Mouse (Mus musculus): ENCODE measurements around the gene Tbc1d19. TPM values are rescaled to one million over a fixed set of nuclear protein-coding genes. Genes with fewer than 3 reads are reported as not detected.

Tbc1d19 gene
- 69.3 and 73.4 TPM in 2 replicates for polyA plus RNA-seq (2015; fragmentation: Nextera tagmentation; extraction: Ambion mirVana)

DNA sequence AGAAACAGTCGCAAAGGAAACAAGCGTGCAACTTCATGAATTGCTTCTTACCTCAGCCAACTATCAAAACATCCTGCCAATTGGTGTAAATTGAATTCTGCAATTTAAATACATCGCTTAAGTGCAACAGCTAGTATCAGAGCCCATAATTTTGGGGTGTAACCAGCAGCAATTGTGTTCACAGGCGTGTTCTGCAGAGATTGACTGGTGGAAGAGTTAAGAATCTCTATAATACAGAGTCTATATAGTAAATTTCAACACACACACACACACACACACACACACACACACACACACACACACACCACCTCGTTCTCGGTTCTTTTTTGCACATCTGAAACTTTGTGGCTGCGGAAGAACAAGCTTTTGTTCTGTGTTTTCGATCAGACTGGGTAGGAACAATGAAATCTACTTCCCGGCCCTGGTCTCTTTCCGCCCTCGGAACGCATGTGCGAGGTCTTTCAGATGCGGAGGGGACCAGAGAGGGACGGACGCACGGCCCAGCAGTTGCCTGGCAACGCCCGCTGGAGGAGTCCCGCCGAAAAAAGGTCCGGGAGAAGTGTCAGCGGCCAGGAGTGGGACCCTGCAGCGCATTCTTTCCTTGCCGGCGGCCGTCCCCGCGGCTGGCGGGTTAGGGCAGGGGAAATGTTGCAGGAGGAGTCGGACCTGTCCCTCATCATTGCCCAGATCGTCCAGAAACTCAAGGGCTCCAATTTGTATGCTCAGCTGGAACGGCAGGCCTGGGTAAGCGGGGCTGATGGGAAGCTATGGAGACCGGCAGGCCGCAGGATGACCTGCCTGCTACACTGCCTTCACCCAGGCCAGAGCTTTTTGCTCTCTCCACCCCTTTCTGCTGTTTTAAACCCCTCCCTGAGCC, at the start of gene Tbc1d19:
Tbc1d19 (plus strand) TSS at position 492 of the 877 bp plus-strand sequence.
- 6% methylated on average over 36 of the region's 36 CpGs for WGBS
- Histone ChIP-seq H3K27ac (replicated peaks) (peak within 1 kb of the TSS; percentile 73), H3K4me1 (replicated peaks) (peaks cover 20% of the 10 kb centered on the region), H3K9ac (peak within 1 kb of the TSS; percentile 86), H3K4me3 (peak within 1 kb of the TSS; percentile 84), H3K27me3 (no peaks in the 10 kb centered on the region), H3K36me3 (no peaks in the 10 kb centered on the region), H3K9me3 (no peaks in the 10 kb centered on the region), H3K4me2 (peak within 1 kb of the TSS; percentile 73)
- peak; percentile 99 for ATAC-seq (ENCODE audit: low read depth)

DNA sequence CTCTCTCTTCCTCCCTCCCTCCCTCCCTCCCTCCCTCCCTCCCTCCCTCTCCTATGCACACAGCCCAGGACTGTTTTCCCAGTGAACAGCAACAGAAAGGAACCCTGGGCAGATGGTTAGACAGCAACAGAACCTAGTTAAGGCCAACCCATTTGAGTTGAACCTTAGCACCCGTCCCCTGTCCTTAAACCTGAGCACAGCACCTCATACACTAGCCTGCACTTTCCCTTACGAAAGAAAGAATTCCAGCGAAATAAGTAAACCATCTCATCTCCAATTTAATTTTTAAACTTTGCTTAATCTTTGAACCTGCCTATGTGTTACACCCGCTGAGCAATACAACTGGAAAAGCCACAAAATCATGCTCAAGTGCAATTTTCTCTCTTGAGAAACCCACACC, 49.5 kb upstream of the Tbc1d19 start:
- no peak for ATAC-seq (ENCODE audit: low read depth)

DNA sequence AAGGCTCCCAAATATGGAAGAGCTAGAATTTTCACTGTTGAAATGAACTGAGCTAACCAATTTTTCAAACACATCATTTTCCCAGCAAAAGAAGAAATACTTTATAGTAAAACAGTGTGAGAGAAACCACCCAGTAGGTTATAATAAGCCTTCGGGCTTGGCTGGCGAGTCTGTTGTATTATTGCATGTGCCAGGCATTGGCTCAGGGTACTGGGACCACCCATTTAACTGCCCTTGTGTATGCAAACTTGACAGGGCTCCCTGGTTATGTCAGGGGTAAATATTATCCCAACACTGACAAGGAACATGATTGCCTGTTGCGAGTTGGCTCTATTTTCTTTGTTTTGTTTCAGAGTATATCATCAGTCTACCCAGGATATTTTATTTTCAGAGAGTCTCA, 48.5 kb upstream of the Tbc1d19 start:
- H3K9me3 ChIP-seq: no peaks in the 10 kb centered on the region
- no peak for ATAC-seq (ENCODE audit: low read depth)
- H3K4me1 ChIP-seq (replicated peaks): no peaks in the 10 kb centered on the region
- H3K9ac ChIP-seq: no peak overlapping the region
- H3K27me3 ChIP-seq: no peaks in the 10 kb centered on the region
- H3K27ac ChIP-seq (replicated peaks): no peak overlapping the region
- 89% methylated on average over 3 of the region's 3 CpGs for WGBS
- H3K4me3 ChIP-seq: no peak overlapping the region
- H3K36me3 ChIP-seq: no peaks in the 10 kb centered on the region
- H3K4me2 ChIP-seq: no peak overlapping the region

More for the DNA sequence above, 49.5 kb upstream of the Tbc1d19 start:
- no peaks in the 10 kb centered on the region for H3K9me3 ChIP-seq
- H3K4me3 ChIP-seq: no peak overlapping the region
- H3K9ac ChIP-seq: no peak overlapping the region
- no peaks in the 10 kb centered on the region for H3K4me1 ChIP-seq (replicated peaks)
- H3K27me3 ChIP-seq: no peaks in the 10 kb centered on the region
- H3K4me2 ChIP-seq: no peak overlapping the region
- no peak overlapping the region for H3K27ac ChIP-seq (replicated peaks)
- H3K36me3 ChIP-seq: no peaks in the 10 kb centered on the region
- WGBS: 86% methylated on average over 4 of the region's 4 CpGs

DNA sequence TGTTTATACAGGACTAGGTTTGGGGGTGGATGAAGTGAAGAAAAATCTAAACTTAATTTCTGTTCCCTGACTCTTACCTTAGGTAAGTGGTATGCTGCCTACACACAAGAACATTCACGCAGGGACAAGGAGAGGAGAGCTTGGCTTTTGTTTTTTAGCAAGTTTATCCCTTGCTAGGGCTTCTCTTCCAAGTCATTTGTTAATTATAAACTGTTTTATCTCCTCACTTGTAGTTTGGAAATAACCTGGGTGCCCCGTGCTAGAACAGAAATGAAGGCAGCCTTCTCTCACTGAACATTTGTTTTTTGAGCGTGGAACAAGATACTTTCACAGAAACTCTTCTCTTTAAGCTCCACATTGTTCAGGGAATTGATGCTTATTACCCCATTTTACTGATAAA, 48.1 kb upstream of the Tbc1d19 start:
- H3K27me3 ChIP-seq: no peaks in the 10 kb centered on the region
- WGBS: 85% methylated on average over 3 of the region's 3 CpGs

DNA sequence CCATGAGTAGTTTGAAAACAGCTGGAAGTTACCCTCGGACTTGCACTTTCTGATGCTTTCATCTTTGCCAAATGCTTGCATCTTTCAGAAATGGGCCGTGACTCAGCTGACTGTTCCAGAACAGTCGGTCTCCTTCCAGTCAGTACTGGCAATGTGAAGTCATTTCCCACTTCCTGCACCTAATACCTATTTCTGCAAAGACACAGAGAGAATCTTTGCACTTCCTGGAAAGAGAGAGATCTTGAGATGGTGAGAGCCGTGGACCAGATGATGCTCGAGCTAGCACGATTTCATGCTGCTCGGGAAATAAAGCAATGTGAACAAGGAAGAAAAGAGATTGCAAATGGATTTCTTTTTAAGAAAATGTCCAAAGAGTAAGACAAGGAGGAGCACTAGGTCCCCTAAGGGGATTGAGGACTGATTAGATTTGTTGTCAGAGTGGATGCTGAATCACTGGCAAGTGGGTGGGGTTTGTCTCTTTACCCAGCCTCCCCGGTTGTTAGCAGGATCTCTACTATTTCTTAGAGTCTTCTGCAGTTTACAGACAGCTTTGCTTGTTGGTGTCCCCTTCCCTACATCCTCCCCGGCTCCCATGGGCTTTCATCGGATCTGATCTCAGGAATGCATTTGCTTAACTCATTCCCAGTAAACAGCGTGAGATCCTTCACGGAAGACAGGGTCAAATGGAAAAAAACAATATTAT, 24.4 kb upstream of the Tbc1d19 start:
- Histone ChIP-seq H3K27ac (replicated peaks) (no peak overlapping the region), H3K4me2 (no peak overlapping the region), H3K27me3 (no peaks in the 10 kb centered on the region), H3K9me3 (no peaks in the 10 kb centered on the region), H3K9ac (no peak overlapping the region), H3K4me1 (replicated peaks) (no peaks in the 10 kb centered on the region), H3K4me3 (no peak overlapping the region), H3K36me3 (no peaks in the 10 kb centered on the region)
- WGBS: 68% methylated on average over 12 of the region's 12 CpGs
- ATAC-seq (ENCODE audit: low read depth): no peak

More for the DNA sequence above, 48.1 kb upstream of the Tbc1d19 start:
- H3K4me3 ChIP-seq: no peak overlapping the region
- H3K4me2 ChIP-seq: no peak overlapping the region
- H3K9ac ChIP-seq: no peak overlapping the region
- H3K36me3 ChIP-seq: no peaks in the 10 kb centered on the region
- ATAC-seq (ENCODE audit: low read depth): no peak
- no peaks in the 10 kb centered on the region for H3K4me1 ChIP-seq (replicated peaks)
- H3K9me3 ChIP-seq: no peaks in the 10 kb centered on the region
- no peak overlapping the region for H3K27ac ChIP-seq (replicated peaks)

GRCm38 (mm10) chr5:53801379-53801778, 8.0 kb upstream of the Tbc1d19 start:
- Histone ChIP-seq H3K9me3 (no peaks in the 10 kb centered on the region), H3K4me2 (no peak overlapping the region), H3K4me1 (replicated peaks) (no peaks in the 10 kb centered on the region), H3K4me3 (no peak overlapping the region), H3K27me3 (no peaks in the 10 kb centered on the region; the same call in 1 of the 2 replicates), H3K27ac (replicated peaks) (no peak overlapping the region), H3K9ac (no peak overlapping the region), H3K36me3 (no peaks in the 10 kb centered on the region)
- WGBS: 80% methylated on average over 2 of the region's 2 CpGs
- no peak for ATAC-seq (ENCODE audit: low read depth)

DNA sequence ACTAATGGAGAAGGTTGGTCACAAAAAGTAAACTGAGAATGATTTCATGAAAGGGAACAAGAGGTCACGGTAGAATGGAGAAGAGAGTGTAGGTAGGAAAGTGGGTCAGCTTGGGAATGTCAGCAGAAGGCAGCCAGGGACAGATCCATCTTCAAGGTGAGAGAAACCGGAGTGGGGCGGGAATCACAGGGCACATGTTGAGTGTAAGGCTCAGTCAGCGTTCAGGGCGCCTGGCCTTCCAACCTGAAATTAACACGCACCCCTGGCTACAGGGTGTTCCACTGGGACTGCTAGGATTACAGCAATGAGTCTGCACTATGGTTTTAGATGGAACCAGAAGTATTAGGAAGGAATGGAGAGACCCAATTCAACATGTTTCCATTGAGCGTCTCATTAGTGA, 10.3 kb downstream of the Tbc1d19 start:
- WGBS: 95% methylated on average over 7 of the region's 7 CpGs
- no peak for ATAC-seq (ENCODE audit: low read depth)

DNA sequence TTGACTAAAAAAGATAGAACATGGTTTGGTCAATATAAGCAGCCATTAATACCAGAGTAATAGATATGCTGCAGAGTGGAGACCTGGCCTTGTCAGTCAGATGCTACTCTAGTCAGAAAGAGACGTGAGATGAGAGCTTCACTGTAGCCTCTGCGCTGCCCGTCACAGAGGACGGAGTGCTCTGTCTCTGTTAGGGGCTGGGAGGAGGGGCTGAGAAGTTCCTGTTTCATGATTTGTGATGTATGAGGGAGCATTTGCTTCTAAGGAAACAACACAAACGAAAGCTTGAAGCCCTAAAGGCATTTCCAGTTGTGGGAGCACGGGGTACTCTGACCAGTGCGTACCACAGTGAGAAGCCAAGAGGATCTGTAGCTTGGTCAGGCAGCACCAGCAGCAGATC, 16.5 kb downstream of the Tbc1d19 start:
- 72% methylated on average over 7 of the region's 7 CpGs for WGBS
- ATAC-seq (ENCODE audit: low read depth): no peak
- no peak overlapping the region for H3K4me3 ChIP-seq
- H3K27ac ChIP-seq (replicated peaks): no peak overlapping the region
- no peak overlapping the region for H3K4me2 ChIP-seq
- H3K36me3 ChIP-seq: peaks cover 10% of the 10 kb centered on the region
- no peaks in the 10 kb centered on the region for H3K9me3 ChIP-seq
- H3K9ac ChIP-seq: no peak overlapping the region
- no peaks in the 10 kb centered on the region for H3K4me1 ChIP-seq (replicated peaks)
- H3K27me3 ChIP-seq: no peaks in the 10 kb centered on the region

More for the DNA sequence above, 10.3 kb downstream of the Tbc1d19 start:
- no peaks in the 10 kb centered on the region for H3K9me3 ChIP-seq
- no peak overlapping the region for H3K9ac ChIP-seq
- no peaks in the 10 kb centered on the region for H3K27me3 ChIP-seq
- no peaks in the 10 kb centered on the region; the same call in 1 of the 2 replicates for H3K4me1 ChIP-seq (replicated peaks)
- H3K4me3 ChIP-seq: no peak overlapping the region
- H3K4me2 ChIP-seq: no peak overlapping the region
- no peak overlapping the region for H3K27ac ChIP-seq (replicated peaks)
- no peaks in the 10 kb centered on the region for H3K36me3 ChIP-seq

GRCm38 (mm10) chr5:53834489-53834888, 25.1 kb downstream of the Tbc1d19 start:
- no peak overlapping the region for H3K4me3 ChIP-seq
- WGBS: 96% methylated on average over 4 of the region's 4 CpGs
- ATAC-seq (ENCODE audit: low read depth): no peak

GRCm38 (mm10) chr5:53841256-53841655, 31.9 kb downstream of the Tbc1d19 start:
- ATAC-seq (ENCODE audit: low read depth): no peak
- H3K9ac ChIP-seq: no peak overlapping the region
- H3K27ac ChIP-seq (replicated peaks): no peak overlapping the region
- H3K4me3 ChIP-seq: no peak overlapping the region
- no peaks in the 10 kb centered on the region for H3K4me1 ChIP-seq (replicated peaks)
- H3K9me3 ChIP-seq: no peaks in the 10 kb centered on the region
- H3K4me2 ChIP-seq: no peak overlapping the region
- WGBS: 86% methylated on average over 5 of the region's 5 CpGs
- H3K27me3 ChIP-seq: no peaks in the 10 kb centered on the region
- H3K36me3 ChIP-seq: peaks cover 15% of the 10 kb centered on the region

More at GRCm38 (mm10) chr5:53834489-53834888, 25.1 kb downstream of the Tbc1d19 start:
- Histone ChIP-seq H3K27me3 (no peaks in the 10 kb centered on the region), H3K27ac (replicated peaks) (no peak overlapping the region), H3K36me3 (peaks cover 32% of the 10 kb centered on the region), H3K4me2 (no peak overlapping the region), H3K9ac (no peak overlapping the region), H3K4me1 (replicated peaks) (no peaks in the 10 kb centered on the region), H3K9me3 (no peaks in the 10 kb centered on the region)

DNA sequence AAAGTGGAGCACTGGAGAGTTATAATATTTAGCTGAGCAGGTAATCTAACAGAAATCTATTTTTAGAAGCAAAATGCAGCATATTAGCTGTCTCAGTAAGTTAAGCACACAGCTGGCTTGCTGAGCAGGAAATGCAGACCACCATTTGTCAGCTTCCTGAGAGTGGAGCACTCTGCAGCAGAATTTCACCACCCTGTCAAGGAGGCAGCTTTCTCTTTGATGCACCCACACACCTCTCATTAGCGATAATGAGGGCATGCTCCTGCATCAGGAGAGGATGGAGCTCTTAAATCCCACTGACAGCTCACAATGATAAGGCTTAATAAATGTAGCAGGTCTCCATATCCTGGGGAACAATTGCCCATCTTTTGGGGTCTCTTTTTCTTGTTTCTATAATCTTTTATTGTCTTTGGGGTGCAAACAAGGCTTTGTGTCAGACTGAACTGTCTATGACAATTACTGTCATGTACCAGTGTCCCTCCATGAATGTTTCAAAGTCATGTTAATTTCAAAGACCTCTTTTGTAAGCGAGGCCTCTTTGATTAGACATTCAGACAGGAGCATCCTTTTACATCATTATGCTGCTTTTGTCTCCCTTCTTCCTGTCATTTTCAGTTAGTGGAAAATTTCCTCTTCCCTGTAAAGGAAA, 39.0 kb downstream of the Tbc1d19 start:
- H3K9ac ChIP-seq: no peak overlapping the region
- H3K27me3 ChIP-seq: no peaks in the 10 kb centered on the region
- H3K4me2 ChIP-seq: no peak overlapping the region
- 60% methylated on average over 2 of the region's 2 CpGs for WGBS
- peaks cover 12% of the 10 kb centered on the region for H3K4me1 ChIP-seq (replicated peaks)
- ATAC-seq (ENCODE audit: low read depth): no peak
- H3K27ac ChIP-seq (replicated peaks): 0 out of 2 replicates have a peak overlapping the region, but pooled peaks have one; percentile 10
- H3K4me3 ChIP-seq: no peak overlapping the region
- H3K9me3 ChIP-seq: no peaks in the 10 kb centered on the region
- peaks cover 25% of the 10 kb centered on the region for H3K36me3 ChIP-seq

DNA sequence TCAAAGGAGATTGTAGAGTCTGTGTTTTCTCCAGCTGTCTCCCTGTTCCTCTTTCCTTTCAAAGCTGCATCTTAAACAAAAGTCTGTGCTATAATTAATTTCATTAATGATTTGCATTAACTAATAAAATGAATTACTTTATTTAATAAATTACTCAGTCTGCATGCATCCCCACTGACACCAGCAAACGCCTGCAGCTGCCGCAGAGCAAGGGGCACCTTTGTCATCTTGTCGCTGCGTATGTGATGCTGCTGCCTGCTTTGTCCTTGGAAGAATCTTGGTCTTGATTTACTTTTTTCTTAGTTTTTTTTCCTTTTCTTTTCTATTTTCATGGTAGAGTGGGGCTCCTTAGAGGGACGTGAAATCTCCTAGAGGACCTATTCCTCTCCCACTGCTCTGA, 43.2 kb downstream of the Tbc1d19 start:
- WGBS: 31% methylated on average over 5 of the region's 5 CpGs
- H3K36me3 ChIP-seq: peaks cover 28% of the 10 kb centered on the region
- H3K9ac ChIP-seq: no peak overlapping the region

More for the DNA sequence above, 43.2 kb downstream of the Tbc1d19 start:
- Histone ChIP-seq H3K9me3 (no peaks in the 10 kb centered on the region), H3K4me2 (no peak overlapping the region), H3K27ac (replicated peaks) (peak overlapping the region; percentile 34), H3K4me1 (replicated peaks) (peaks cover 17% of the 10 kb centered on the region), H3K27me3 (no peaks in the 10 kb centered on the region), H3K4me3 (no peak overlapping the region)
- ATAC-seq (ENCODE audit: low read depth): no peak
